Comparison of ENCODE assay signal across 20 mouse cellular contexts in the genomic region with DNA sequence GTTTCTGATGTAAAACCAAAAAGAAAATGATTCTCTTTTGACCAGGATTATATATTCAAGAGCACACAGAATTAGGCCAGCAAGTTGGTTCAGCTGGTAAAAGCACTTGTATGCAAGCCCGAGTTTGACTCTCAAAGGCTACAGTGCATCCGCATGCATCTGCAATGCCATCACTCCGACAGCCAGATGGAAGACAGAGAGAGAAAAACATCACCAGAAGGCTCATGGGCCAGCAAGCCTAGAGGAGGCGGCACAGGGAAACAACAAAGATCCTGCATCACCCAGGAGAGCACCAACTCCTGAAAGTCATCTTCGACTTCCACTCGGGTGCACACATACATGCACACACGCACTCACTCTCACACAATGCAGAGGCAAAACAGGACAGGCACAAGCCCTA. TPM values are rescaled to one million over a fixed set of nuclear protein-coding genes. Genes with fewer than 3 reads are reported as not detected.
DNase-seq lines count a peak whose midpoint lies in the region; TF ChIP-seq lines count a peak whose summit lies in the region.
"Had no signal": no experiment of that assay in that cellular context is flagged by ENCODE, and none has a peak within 500 bp of the region (broad histone marks: within the 10 kb centered on the region; RNA-seq: fewer than 3 reads in every experiment).

No protein-coding gene starts in this region.

- H3K4me3 ChIP-seq in gastrocnemius, adult 2 months = no peak overlapping the region
- H3K4me3 ChIP-seq: liver, embryonic 15.5 days; lung, embryonic 15.5 days; midbrain, embryonic 10.5 days; midbrain, embryonic 15.5 days had no signal

- no peak for DNase-seq in gastrocnemius, adult 2 months
- DNase-seq in gastrocnemius, postnatal 4 days (ENCODE audit: low spot score in 2 of 2) = no peak
- peak; percentile 39 to 52 for DNase-seq in layer of hippocampus, adult 8-10 months (ENCODE audit: low spot score in 2 of 2)
- no peak for DNase-seq in layer of hippocampus, postnatal 25 days (ENCODE audit: extremely low spot score in 1 of 2, low spot score in 1 of 2)
- peak; percentile 19 for DNase-seq in retina, postnatal 1 day
- DNase-seq in retina, embryonic 14.5 days (ENCODE audit: low spot score) = no peak
- DNase-seq in brain, embryonic 14.5 days (ENCODE audit: low read depth) = peak; percentile 7
- no peak for DNase-seq in cerebellum, postnatal 25 days
- DNase-seq: adrenal gland, postnatal 14 days; cerebellum, adult 18-20 months; cerebellum, postnatal 10 days; gastrocnemius, postnatal 10 days; heart, postnatal 14 days; kidney, adult 9 months; kidney, postnatal 10 days; liver had no signal

- intact Hi-C loops in gastrocnemius, adult 2 months (cut with DNase I) = no loop called here

- no peak for TF ChIP-seq CTCF in gastrocnemius, adult 2 months (IDR thresholded peaks at IDR 0.05)
- no peak for TF ChIP-seq CTCF in brain, embryonic 14.5 days (IDR thresholded peaks at IDR 0.05; ENCODE audit: borderline replicate concordance, extremely low read depth, insufficient read depth, insufficient read length)

- H3K27ac ChIP-seq in gastrocnemius, adult 2 months = peak overlapping the region; percentile 48; the same call in 1 of the 2 replicates
- H3K27ac ChIP-seq: liver, embryonic 15.5 days; lung, embryonic 15.5 days; midbrain, embryonic 10.5 days; midbrain, embryonic 15.5 days had no signal

- TF ChIP-seq POLR2A in brain, embryonic 14.5 days (IDR thresholded peaks at IDR 0.05; ENCODE audit: borderline replicate concordance, extremely low read depth, insufficient read depth, insufficient read length, poor library complexity, severe bottlenecking) = no peak

RNA-seq across cellular contexts. Expression of gene Ppp2r3a, which starts 4.1 kb away (rescaled TPM):
- 100 to 1,000 TPM; 162 to 209 TPM for total RNA-seq in gastrocnemius, adult 2 months (2021)
- 100 to 1,000 TPM; 164 to 188 TPM for total RNA-seq in gastrocnemius, postnatal 4 days (2021)
- 10 to 100 TPM; 29.4 to 36.3 (median 33.1) TPM for total RNA-seq in layer of hippocampus, adult 8-10 months (2022)
- 10 to 100 TPM; 26.5 to 26.6 TPM for total RNA-seq in layer of hippocampus, postnatal 25 days (2021)
- polyA plus RNA-seq in brain, embryonic 14.5 days (2012; rRNA removed) = 22.3 and 35.4 TPM in 2 replicates

Comparison
In these comparisons a context has a peak if more than half of its experiments do, and no peak if none do; other contexts are left out.
1. DNase-seq: peak in layer of hippocampus, adult 8-10 months (2 of 2), retina, postnatal 1 day (single experiment) and brain, embryonic 14.5 days (single experiment); none in gastrocnemius, adult 2 months (single experiment), gastrocnemius, postnatal 4 days (0 of 2), layer of hippocampus, postnatal 25 days (0 of 2), retina, embryonic 14.5 days (single experiment) and cerebellum, postnatal 25 days (0 of 2).
2. RNA of gene Ppp2r3a, which starts 4.1 kb away (total RNA-seq): 162 to 209 TPM in gastrocnemius, adult 2 months and 164 to 188 TPM in gastrocnemius, postnatal 4 days; 29.4 to 36.3 TPM in layer of hippocampus, adult 8-10 months and 26.5 to 26.6 TPM in layer of hippocampus, postnatal 25 days; every median in the first group is over 4 times any median in the second.